Mouse (Mus musculus) lung, embryonic 15.5 days (tissue): ENCODE measurements around the gene Lrit2. TPM values are rescaled to one million over a fixed set of nuclear protein-coding genes. Genes with fewer than 3 reads are reported as not detected.

Experiments
- ATAC-seq: fragments of 200-750 bp; cut with Nextera tagmentation; 2 replicates; pipeline ENCODE4 v1.8.0; 2017; ENCODE audit warnings: moderate number of reproducible peaks, borderline replicate concordance; ENCODE audit not compliant: low FRiP score, low TSS enrichment; ENCODE audit errors: extremely low read depth
- H3K27ac ChIP-seq: fragments of 300-500 bp; sonication (generic); 2 replicates; pipeline ENCODE4 v1.5.1; 2015; ENCODE audit warnings: moderate library complexity, mild to moderate bottlenecking, inconsistent platforms
- H3K27me3 ChIP-seq: fragments of 300-500 bp; sonication (generic); 2 replicates; pipeline ENCODE4 v1.6.1; 2015; ENCODE audit warnings: inconsistent platforms
- H3K36me3 ChIP-seq: fragments of 300-500 bp; sonication (generic); 2 replicates; pipeline ENCODE4 v1.6.1; 2015; ENCODE audit warnings: inconsistent platforms
- H3K4me1 ChIP-seq: fragments of 300-500 bp; sonication (generic); 2 replicates; pipeline ENCODE4 v1.6.1; 2015; ENCODE audit warnings: inconsistent platforms
- H3K4me2 ChIP-seq: fragments of 300-500 bp; sonication (generic); 2 replicates; pipeline ENCODE4 v1.6.1; 2015; ENCODE audit warnings: inconsistent platforms, mild to moderate bottlenecking, moderate library complexity
- H3K4me3 ChIP-seq: fragments of 300-500 bp; sonication (generic); 2 replicates; pipeline ENCODE4 v1.5.1; 2015; ENCODE audit warnings: mild to moderate bottlenecking, inconsistent platforms
- H3K9ac ChIP-seq: fragments of 300-500 bp; sonication (generic); 2 replicates; pipeline ENCODE4 v1.6.1; 2015; ENCODE audit warnings: inconsistent platforms
- H3K9me3 ChIP-seq: fragments of 300-500 bp; sonication (generic); 2 replicates; pipeline ENCODE4 v1.6.1; 2016; ENCODE audit warnings: inconsistent platforms
- WGBS: fragments of 180-500 bp; shearing (Covaris S2); methylation state at CpG from one replicate; pipeline ENCODE4 v1.1.7; 2015; 5-methylcytosine and 5-hydroxymethylcytosine counted together
- polyA plus RNA-seq: library from polyadenylated mRNA; unstranded; fragments of >200 nt; fragmentation: Nextera tagmentation; extraction: Ambion mirVana; gene quantifications from 2 replicates; pipeline ENCODE4 v1.2.1, GENCODE M21; 2015

Gene Lrit2
- polyA plus RNA-seq, 1 experiment from 2014 or later = not detected

GRCm38 (mm10) chr14:37083755-37084154, 16.0 kb downstream of the Lrit2 start:
- Histone ChIP-seq H3K4me3 (no peak overlapping the region), H3K27ac (no peak overlapping the region), H3K9me3 (no peaks in the 10 kb centered on the region), H3K36me3 (no peaks in the 10 kb centered on the region), H3K4me2 (no peak overlapping the region), H3K9ac (no peak overlapping the region), H3K27me3 (no peaks in the 10 kb centered on the region), H3K4me1 (no peaks in the 10 kb centered on the region)
- WGBS = 24% methylated on average over 4 of the region's 4 CpGs
- ATAC-seq = no peak

- Histone ChIP-seq H3K4me2 (no peak overlapping the region), H3K27me3 (peaks cover 26% of the 10 kb centered on the region), H3K4me1 (peaks cover 6% of the 10 kb centered on the region; the same call in 1 of the 2 replicates), H3K36me3 (no peaks in the 10 kb centered on the region), H3K4me3 (no peak overlapping the region), H3K9me3 (no peaks in the 10 kb centered on the region), H3K27ac (no peak overlapping the region), H3K9ac (no peak overlapping the region)
- 58% methylated on average over 6 of the region's 6 CpGs for WGBS
- no peak for ATAC-seq
Measured at GRCm38 (mm10) chr14:37094436-37094835, 26.7 kb downstream of the Lrit2 start.

- Histone ChIP-seq H3K4me3 (no peak overlapping the region), H3K4me2 (no peak overlapping the region), H3K9ac (no peak overlapping the region), H3K36me3 (no peaks in the 10 kb centered on the region), H3K4me1 (peaks cover 6% of the 10 kb centered on the region; the same call in 1 of the 2 replicates), H3K9me3 (no peaks in the 10 kb centered on the region), H3K27ac (no peak overlapping the region), H3K27me3 (peaks cover 29% of the 10 kb centered on the region)
- WGBS = 74% methylated on average over 4 of the region's 4 CpGs
- ATAC-seq = no peak
Measured at GRCm38 (mm10) chr14:37095556-37095955, 27.8 kb downstream of the Lrit2 start.

- H3K4me2 ChIP-seq = peak within 1 kb of the TSS; percentile 41
- H3K27ac ChIP-seq = no peak within 1 kb of the TSS
- peaks cover 6% of the 10 kb centered on the region; the same call in 1 of the 2 replicates for H3K4me1 ChIP-seq
- ATAC-seq = no peak
- no peaks in the 10 kb centered on the region for H3K36me3 ChIP-seq
- 1% methylated on average over 30 of the region's 30 CpGs for WGBS
- H3K4me3 ChIP-seq = 0 out of 2 replicates have a peak within 1 kb of the TSS, but pooled peaks have one; percentile 16
- H3K9me3 ChIP-seq = no peaks in the 10 kb centered on the region
- H3K9ac ChIP-seq = no peak within 1 kb of the TSS
- H3K27me3 ChIP-seq = peaks cover 29% of the 10 kb centered on the region
Measured at GRCm38 (mm10) chr14:37097956-37098530, 30.3 kb downstream of the Lrit2 start, which contains the start of gene Cdhr1. TSS of gene Cdhr1 (minus strand) at chr14:37098347.

- peaks cover 29% of the 10 kb centered on the region for H3K27me3 ChIP-seq
- H3K4me2 ChIP-seq = no peak overlapping the region
- H3K36me3 ChIP-seq = no peaks in the 10 kb centered on the region
- H3K27ac ChIP-seq = no peak overlapping the region
- H3K4me1 ChIP-seq = peaks cover 6% of the 10 kb centered on the region; the same call in 1 of the 2 replicates
- H3K9ac ChIP-seq = no peak overlapping the region
- no peak for ATAC-seq
- WGBS = 53% methylated on average over 5 of the region's 5 CpGs
- H3K4me3 ChIP-seq = no peak overlapping the region
- H3K9me3 ChIP-seq = no peaks in the 10 kb centered on the region
Measured at GRCm38 (mm10) chr14:37101531-37101930, 33.8 kb downstream of the Lrit2 start.

GRCm38 (mm10) chr14:37102484-37102883, 34.8 kb downstream of the Lrit2 start:
- H3K27ac ChIP-seq = no peak overlapping the region
- H3K4me2 ChIP-seq = no peak overlapping the region
- ATAC-seq = no peak
- H3K27me3 ChIP-seq = peaks cover 22% of the 10 kb centered on the region
- no peaks in the 10 kb centered on the region for H3K9me3 ChIP-seq
- no peak overlapping the region for H3K4me3 ChIP-seq
- no peak overlapping the region for H3K9ac ChIP-seq
- 62% methylated on average over 3 of the region's 3 CpGs for WGBS
- H3K36me3 ChIP-seq = no peaks in the 10 kb centered on the region
- H3K4me1 ChIP-seq = peaks cover 6% of the 10 kb centered on the region; the same call in 1 of the 2 replicates

- H3K27ac ChIP-seq = no peak overlapping the region
- no peaks in the 10 kb centered on the region for H3K9me3 ChIP-seq
- no peak overlapping the region for H3K9ac ChIP-seq
- WGBS = 31% methylated on average over 5 of the region's 5 CpGs
- no peaks in the 10 kb centered on the region for H3K27me3 ChIP-seq
- H3K36me3 ChIP-seq = no peaks in the 10 kb centered on the region
- peak; percentile 49; the same call in 1 of the 2 replicates for ATAC-seq
- no peak overlapping the region for H3K4me2 ChIP-seq
- H3K4me1 ChIP-seq = no peaks in the 10 kb centered on the region
- H3K4me3 ChIP-seq = no peak overlapping the region
Measured at GRCm38 (mm10) chr14:37104747-37105146, 37.0 kb downstream of the Lrit2 start.

- Histone ChIP-seq H3K4me3 (no peak overlapping the region), H3K4me1 (no peaks in the 10 kb centered on the region), H3K27ac (no peak overlapping the region), H3K9ac (no peak overlapping the region), H3K4me2 (no peak overlapping the region), H3K9me3 (no peaks in the 10 kb centered on the region), H3K27me3 (no peaks in the 10 kb centered on the region), H3K36me3 (no peaks in the 10 kb centered on the region)
- ATAC-seq = no peak
- 15% methylated on average over 7 of the region's 7 CpGs for WGBS
Measured at GRCm38 (mm10) chr14:37105846-37106245, 38.1 kb downstream of the Lrit2 start.

- ATAC-seq = no peak
- Histone ChIP-seq H3K9ac (no peak overlapping the region), H3K27ac (no peak overlapping the region), H3K36me3 (no peaks in the 10 kb centered on the region), H3K4me2 (no peak overlapping the region), H3K4me1 (no peaks in the 10 kb centered on the region), H3K4me3 (no peak overlapping the region), H3K9me3 (no peaks in the 10 kb centered on the region), H3K27me3 (no peaks in the 10 kb centered on the region)
- WGBS = 68% methylated on average over 8 of the region's 8 CpGs
Measured at GRCm38 (mm10) chr14:37109460-37109859, 41.7 kb downstream of the Lrit2 start.

- H3K36me3 ChIP-seq = no peaks in the 10 kb centered on the region
- H3K27ac ChIP-seq = no peak overlapping the region
- H3K9me3 ChIP-seq = no peaks in the 10 kb centered on the region
- ATAC-seq = no peak
- no peak overlapping the region for H3K4me2 ChIP-seq
- WGBS = 40% methylated on average over 9 of the region's 9 CpGs
- no peaks in the 10 kb centered on the region for H3K27me3 ChIP-seq
- H3K4me1 ChIP-seq = no peaks in the 10 kb centered on the region
- no peak overlapping the region for H3K4me3 ChIP-seq
- H3K9ac ChIP-seq = no peak overlapping the region
Measured at GRCm38 (mm10) chr14:37109975-37110374, 42.2 kb downstream of the Lrit2 start.

GRCm38 (mm10) chr14:37110456-37110855, 42.7 kb downstream of the Lrit2 start:
- Histone ChIP-seq H3K27me3 (no peaks in the 10 kb centered on the region), H3K27ac (no peak overlapping the region), H3K4me3 (no peak overlapping the region), H3K9ac (no peak overlapping the region), H3K4me2 (no peak overlapping the region), H3K9me3 (no peaks in the 10 kb centered on the region), H3K4me1 (no peaks in the 10 kb centered on the region), H3K36me3 (no peaks in the 10 kb centered on the region)
- ATAC-seq = no peak
- WGBS = 77% methylated on average over 2 of the region's 2 CpGs

- Histone ChIP-seq H3K36me3 (no peaks in the 10 kb centered on the region), H3K4me3 (no peak overlapping the region), H3K4me1 (no peaks in the 10 kb centered on the region), H3K9me3 (no peaks in the 10 kb centered on the region), H3K27ac (no peak overlapping the region), H3K9ac (no peak overlapping the region), H3K4me2 (no peak overlapping the region), H3K27me3 (no peaks in the 10 kb centered on the region)
- no peak for ATAC-seq
Measured at GRCm38 (mm10) chr14:37111371-37111770, 43.6 kb downstream of the Lrit2 start.

GRCm38 (mm10) chr14:37112931-37113330, 45.2 kb downstream of the Lrit2 start:
- ATAC-seq = no peak
- no peak overlapping the region for H3K4me2 ChIP-seq
- no peaks in the 10 kb centered on the region for H3K4me1 ChIP-seq
- no peak overlapping the region for H3K4me3 ChIP-seq
- WGBS = 87% methylated on average over 7 of the region's 7 CpGs
- no peaks in the 10 kb centered on the region for H3K27me3 ChIP-seq
- no peak overlapping the region for H3K27ac ChIP-seq
- no peak overlapping the region for H3K9ac ChIP-seq
- H3K36me3 ChIP-seq = no peaks in the 10 kb centered on the region
- no peaks in the 10 kb centered on the region for H3K9me3 ChIP-seq
